22 mouse cellular contexts compared by ENCODE assay signal in the genomic region with DNA sequence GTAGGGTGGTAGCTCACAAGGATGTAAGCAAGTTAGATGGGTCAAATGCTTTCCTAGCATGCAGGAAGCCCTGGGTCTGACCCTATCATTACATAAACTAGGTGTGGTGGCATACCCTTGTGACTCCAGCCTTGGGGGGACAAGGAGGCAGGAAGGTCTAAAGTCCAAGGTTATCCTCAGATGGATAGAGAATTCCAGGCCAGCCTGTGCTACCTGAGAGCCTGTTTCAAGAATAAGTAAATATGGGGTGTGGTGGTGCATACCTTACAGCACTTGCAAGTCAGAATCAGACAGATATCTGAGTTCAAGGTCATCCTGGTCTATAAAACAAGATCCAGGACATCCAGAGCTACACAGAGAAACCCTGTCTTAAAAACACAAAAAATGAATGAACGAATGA.
DNase-seq lines count a peak whose midpoint lies in the region; TF ChIP-seq lines count a peak whose summit lies in the region.
"Had no signal": no experiment of that assay in that cellular context is flagged by ENCODE, and none has a peak within 500 bp of the region (broad histone marks: within the 10 kb centered on the region; RNA-seq: fewer than 3 reads in every experiment).

No protein-coding gene starts in this region.

- TF ChIP-seq CTCF in olfactory bulb, adult 2 months (IDR thresholded peaks at IDR 0.05; ENCODE audit: insufficient read depth, low read depth, low read length) = no peak

- peaks cover 7% of the 10 kb centered on the region for H3K36me3 ChIP-seq in heart, embryonic 10.5 days

- 95% methylated on average over 1 of the region's 1 CpGs for WGBS in heart, embryonic 10.5 days
- WGBS in olfactory bulb, adult 2 months = 95% methylated on average over 1 of the region's 1 CpGs

- no peak for TF ChIP-seq POLR2A in olfactory bulb, adult 2 months (IDR thresholded peaks at IDR 0.05; ENCODE audit: insufficient read depth, low read depth, low read length)

- no peaks in the 10 kb centered on the region for H3K9me3 ChIP-seq in heart, embryonic 10.5 days
- H3K9me3 ChIP-seq: G1E had no signal

- intact Hi-C loops in heart, postnatal 25 days (cut with DNase I) = no loop called here

- H3K4me1 ChIP-seq in heart, embryonic 10.5 days = peaks cover 13% of the 10 kb centered on the region; the same call in 1 of the 2 replicates
- H3K4me1 ChIP-seq in olfactory bulb, adult 2 months (ENCODE audit: control insufficient read depth, insufficient read depth, low read length) = 0 out of 2 replicates have a peak, but pooled peaks cover 3% of the 10 kb centered on the region

- H3K27me3 ChIP-seq in heart, embryonic 10.5 days (ENCODE audit: insufficient read depth, poor library complexity, severe bottlenecking) = no peaks in the 10 kb centered on the region
- H3K27me3 ChIP-seq: CH12.LX, Patski had no signal

- peak; percentile 74 for DNase-seq in heart, adult 11 months
- no peak for DNase-seq in heart, postnatal 25 days (ENCODE audit: low spot score)
- DNase-seq in heart, embryonic 10.5 days (ENCODE audit: low spot score) = peak; percentile 72
- no peak for DNase-seq in heart, postnatal 4 days
- peak; percentile 59 for DNase-seq in R1 (ENCODE audit: low read depth, low spot score)
- no peak for DNase-seq in layer of hippocampus, postnatal 36 days
- no peak for DNase-seq in Muller cell, postnatal 12 days (ENCODE audit: inconsistent ontology term)
- DNase-seq: adrenal gland, adult 2 months; adrenal gland, adult 8-10 months; adrenal gland, postnatal 10 days; adrenal gland, postnatal 14 days; adrenal gland, postnatal 25 days; adrenal gland, postnatal 36 days; B cell, adult 2 months; cerebellum, adult 11 months; cerebellum, adult 11-12 months; cerebellum, adult 18-20 months; cerebellum, adult 2 months had no signal

- H3K27ac ChIP-seq in heart, embryonic 10.5 days = no peak overlapping the region
- 0 out of 2 replicates have a peak overlapping the region, but pooled peaks have one; percentile 11 for H3K27ac ChIP-seq in olfactory bulb, adult 2 months (ENCODE audit: insufficient read depth, low read depth, low read length)

- H3K4me3 ChIP-seq in heart, embryonic 10.5 days = no peak overlapping the region
- no peak overlapping the region for H3K4me3 ChIP-seq in olfactory bulb, adult 2 months (ENCODE audit: insufficient read depth, low read depth, low read length)

Comparison
In these comparisons a context has a peak if more than half of its experiments do, and no peak if none do; other contexts are left out.
1. DNase-seq: peak in heart, adult 11 months (single experiment), heart, embryonic 10.5 days (single experiment) and R1 (single experiment); none in heart, postnatal 25 days (single experiment), heart, postnatal 4 days (single experiment), layer of hippocampus, postnatal 36 days (0 of 2) and Muller cell, postnatal 12 days (single experiment).